Mouse (Mus musculus) hindbrain, embryonic 15.5 days (tissue): Measurements from ENCODE around the gene Rpl24. TPM values are rescaled to one million over a fixed set of nuclear protein-coding genes. Genes with fewer than 3 reads are reported as not detected.

Experiments used
- polyA plus RNA-seq: library from polyadenylated mRNA; unstranded; fragments of >200 nt; fragmentation: Nextera tagmentation; extraction: Ambion mirVana; gene quantifications from 2 replicates; pipeline ENCODE4 v1.2.1, GENCODE M21; 2015

The Rpl24 gene
- polyA plus RNA-seq, 1 experiment from 2014 or later = 454 TPM

Other genes starting within 250 kb of the Rpl24 start
- gene Nfkbiz, start 127.4 kb upstream of the Rpl24 start, polyA plus RNA-seq = 1.7 and 1.8 TPM in 2 replicates
- gene Nxpe3, start 71.0 kb upstream of the Rpl24 start, polyA plus RNA-seq = 1.3 and 1.4 TPM in 2 replicates
- gene Cep97, start 31.4 kb upstream of the Rpl24 start, polyA plus RNA-seq = 11.7 and 12.2 TPM in 2 replicates
- 22.1 and 23.3 TPM in 2 replicates for gene Zbtb11, start 7.6 kb downstream of the Rpl24 start, polyA plus RNA-seq
- gene Pcnp, start 63.5 kb downstream of the Rpl24 start, polyA plus RNA-seq = 193 and 199 TPM in 2 replicates
- 17.7 and 18.0 TPM in 2 replicates for gene Trmt10c, start 71.5 kb downstream of the Rpl24 start, polyA plus RNA-seq
- gene Senp7, start 82.1 kb downstream of the Rpl24 start, polyA plus RNA-seq = 45.5 and 50.4 TPM in 2 replicates
- gene Impg2, start 238.0 kb downstream of the Rpl24 start, polyA plus RNA-seq = 0.10 and 0.26 TPM in 2 replicates